Mouse (Mus musculus) erythroblast, embryonic 14.5 days (primary cell): ENCODE results near the gene Ubr4. TPM values are rescaled to one million over a fixed set of nuclear protein-coding genes. Genes with fewer than 3 reads are reported as not detected.

Source experiments
- H3K27me3 ChIP-seq: 2 replicates; pipeline ENCODE4 v1.6.1; 2012; ENCODE audit warnings: inconsistent platforms; ENCODE audit not compliant: control insufficient read depth
- H3K36me3 ChIP-seq: 2 replicates; pipeline ENCODE4 v1.6.1; 2012; ENCODE audit warnings: mild to moderate bottlenecking, inconsistent platforms; ENCODE audit not compliant: control insufficient read depth
- H3K4me1 ChIP-seq: 2 replicates; pipeline ENCODE4 v1.6.1; 2012; ENCODE audit warnings: inconsistent platforms; ENCODE audit not compliant: control insufficient read depth
- H3K4me3 ChIP-seq: replicated peaks from 2 replicates; pipeline ENCODE3; 2012; ENCODE audit warnings: moderate library complexity, mild to moderate bottlenecking, inconsistent platforms
- H3K9me3 ChIP-seq: 2 replicates; pipeline ENCODE4 v1.6.1; 2012; ENCODE audit warnings: low read length, inconsistent platforms, mixed read lengths; ENCODE audit not compliant: control insufficient read depth
- GATA1 ChIP-seq: IDR thresholded peaks from 2 replicates; pipeline ENCODE4 v1.6.1; 2012; ENCODE audit warnings: low read length, inconsistent platforms, mixed read lengths
- TAL1 ChIP-seq: IDR thresholded peaks from 3 replicates; pipeline ENCODE4 v1.6.1; 2012; ENCODE audit warnings: low read length, inconsistent platforms, mixed read lengths
- polyA plus RNA-seq: library from polyadenylated mRNA; stranded (reverse); fragments of >175 nt; gene quantifications from 2 replicates; pipeline ENCODE4 v1.2.3, GENCODE M21; 2012

Gene Ubr4
- polyA plus RNA-seq, 1 experiment: 14.8 TPM

DNA sequence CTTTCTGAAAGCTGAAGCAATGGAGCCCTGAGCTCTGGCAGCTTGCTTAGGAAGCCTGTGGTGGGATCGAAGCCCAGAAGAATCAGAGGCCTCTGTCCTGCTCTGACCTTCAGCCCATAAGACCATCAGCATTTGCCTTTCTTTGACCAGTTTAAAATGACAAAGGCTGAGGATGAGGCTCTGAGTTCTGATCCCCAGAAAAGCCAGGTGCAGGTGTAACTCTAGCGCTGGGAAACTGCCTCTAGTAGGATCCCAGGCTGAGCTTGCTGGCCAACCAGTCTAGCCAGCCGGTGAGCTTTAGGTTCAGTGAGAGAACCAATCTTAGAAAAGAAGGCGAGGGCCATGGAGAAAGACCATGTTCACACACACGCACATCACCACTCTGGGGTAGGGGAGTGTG is 135.9 kb downstream of the Ubr4 start:
- Histone ChIP-seq H3K4me1 (no peaks in the 10 kb centered on the region), H3K27me3 (no peaks in the 10 kb centered on the region), H3K36me3 (peaks cover 90% of the 10 kb centered on the region), H3K4me3 (no peak overlapping the region), H3K9me3 (no peaks in the 10 kb centered on the region)
- TF ChIP-seq GATA1: no peak
- TF ChIP-seq TAL1: no peak

DNA sequence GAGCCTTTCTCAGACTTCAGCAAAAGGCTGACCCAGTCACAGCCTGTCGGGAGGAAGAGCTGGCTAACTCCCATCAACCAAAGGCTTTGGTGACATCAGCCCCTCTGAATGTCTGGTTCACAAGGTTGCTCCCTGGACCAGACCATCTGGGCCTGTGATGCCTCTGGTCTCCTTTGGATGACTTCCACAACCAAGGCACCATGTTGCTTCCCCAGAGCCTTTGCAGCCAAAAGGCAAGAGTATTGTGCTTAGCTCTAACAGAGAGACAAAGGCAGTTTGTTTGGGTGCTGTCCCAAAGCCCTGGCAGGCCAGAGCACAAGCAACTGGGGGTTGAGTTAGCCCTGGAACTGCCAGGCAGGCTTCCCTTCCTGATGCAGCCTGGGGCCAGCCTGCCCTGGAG is 137.5 kb downstream of the Ubr4 start:
- Histone ChIP-seq H3K27me3 (no peaks in the 10 kb centered on the region), H3K4me1 (no peaks in the 10 kb centered on the region), H3K36me3 (peaks cover 74% of the 10 kb centered on the region), H3K4me3 (no peak overlapping the region), H3K9me3 (no peaks in the 10 kb centered on the region)
- TF ChIP-seq TAL1 (no peak), GATA1 (no peak)

DNA sequence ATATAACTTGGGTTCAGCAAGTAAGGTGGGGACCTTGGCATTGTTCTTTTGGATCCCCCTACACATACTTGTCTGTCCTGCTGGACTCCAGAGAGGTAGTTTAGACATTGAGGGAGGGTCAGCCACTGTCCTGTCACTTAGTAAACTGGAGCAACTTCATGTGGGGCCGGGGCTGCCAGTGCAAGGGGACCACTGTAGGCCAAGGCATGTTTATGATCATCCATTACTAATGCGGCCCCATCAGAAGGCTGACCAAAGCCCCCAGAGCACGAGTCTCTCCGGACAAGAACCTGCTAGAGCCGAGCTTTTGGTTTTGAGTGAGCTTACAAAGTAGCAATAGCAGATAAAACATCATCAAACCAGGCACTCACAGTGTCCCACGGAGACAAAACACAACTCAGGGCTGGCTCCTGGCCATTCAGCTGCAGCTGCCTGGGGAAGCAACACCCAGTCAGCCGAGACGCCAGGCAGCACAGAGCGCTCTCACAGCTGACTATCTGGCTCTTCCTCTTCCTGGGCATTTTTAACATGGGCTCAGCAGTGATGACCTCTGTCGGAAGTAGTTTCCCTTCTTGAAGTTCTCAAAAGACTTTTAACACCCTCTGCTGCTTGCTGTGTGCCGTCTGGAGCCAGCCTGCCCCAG is 138.1 kb downstream of the Ubr4 start:
- no peaks in the 10 kb centered on the region for H3K4me1 ChIP-seq
- no peaks in the 10 kb centered on the region for H3K27me3 ChIP-seq
- H3K4me3 ChIP-seq: no peak overlapping the region
- peaks cover 68% of the 10 kb centered on the region for H3K36me3 ChIP-seq
- no peaks in the 10 kb centered on the region for H3K9me3 ChIP-seq
- TF ChIP-seq TAL1 (no peak), GATA1 (no peak)

DNA sequence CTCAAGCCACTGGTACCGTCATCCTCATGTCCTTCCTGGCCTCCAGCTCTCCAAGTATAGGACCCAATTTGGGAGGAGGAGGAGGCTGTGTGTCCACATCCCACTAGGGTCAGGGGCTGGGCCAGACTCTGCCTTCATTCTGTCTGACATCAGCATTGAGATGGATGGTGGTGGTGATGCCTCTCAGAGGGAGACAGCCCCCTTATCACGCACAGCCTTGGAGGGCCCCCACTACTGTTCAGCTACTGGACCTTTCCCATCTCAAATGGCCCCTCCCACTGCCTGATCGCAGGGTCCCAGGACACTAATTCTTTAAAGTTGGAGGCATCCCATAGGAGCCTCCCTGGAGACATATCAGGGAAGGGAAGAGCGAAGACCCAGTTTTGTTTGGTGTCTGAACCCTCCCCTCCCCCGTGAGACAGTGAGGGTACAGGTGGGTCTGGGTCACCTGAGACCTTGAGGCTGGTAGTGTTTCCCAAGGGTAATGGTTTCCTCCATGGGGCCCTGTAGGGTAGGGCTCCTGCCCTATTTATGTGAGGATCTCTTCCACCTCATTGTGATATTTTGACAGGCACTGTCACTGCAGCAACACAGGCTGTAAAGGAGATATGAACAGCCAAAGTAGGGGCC is 139.2 kb downstream of the Ubr4 start:
- Histone ChIP-seq H3K4me3 (no peak overlapping the region), H3K4me1 (no peaks in the 10 kb centered on the region; the same call in 1 of the 2 replicates), H3K36me3 (peaks cover 57% of the 10 kb centered on the region), H3K9me3 (no peaks in the 10 kb centered on the region), H3K27me3 (no peaks in the 10 kb centered on the region)
- TF ChIP-seq TAL1 (no peak), GATA1 (no peak)

DNA sequence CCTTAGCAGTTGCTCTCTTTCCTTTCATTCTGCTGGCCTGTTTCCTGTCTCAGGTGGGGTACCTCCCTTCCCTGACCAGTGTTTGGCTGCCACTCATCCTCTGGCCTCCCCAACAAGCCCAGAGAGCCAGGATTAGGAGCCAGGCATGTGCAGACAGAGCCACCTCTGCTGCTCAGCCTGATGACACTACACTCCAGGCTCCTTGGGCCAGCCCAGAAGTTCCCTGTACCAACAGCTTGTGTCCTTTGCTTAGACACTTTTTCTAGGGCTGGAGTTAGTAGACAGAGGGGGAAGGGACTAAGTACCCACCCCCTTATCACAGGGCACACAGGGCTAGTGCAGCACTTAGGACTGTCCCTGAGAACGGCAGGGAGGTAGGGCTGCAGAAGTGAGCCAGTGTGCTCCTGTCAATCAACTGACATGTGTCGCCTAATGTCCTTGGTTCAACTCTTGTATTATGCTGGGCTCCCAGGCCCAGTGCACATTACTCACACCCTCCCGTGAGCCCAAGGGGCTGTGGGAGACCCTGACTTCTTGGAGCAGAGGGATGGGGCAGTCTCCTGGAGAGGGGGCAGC is 139.9 kb downstream of the Ubr4 start:
- Histone ChIP-seq H3K36me3 (peaks cover 50% of the 10 kb centered on the region), H3K4me3 (no peak overlapping the region), H3K27me3 (no peaks in the 10 kb centered on the region), H3K9me3 (no peaks in the 10 kb centered on the region), H3K4me1 (no peaks in the 10 kb centered on the region; the same call in 1 of the 2 replicates)
- TF ChIP-seq GATA1 (no peak), TAL1 (no peak)

DNA sequence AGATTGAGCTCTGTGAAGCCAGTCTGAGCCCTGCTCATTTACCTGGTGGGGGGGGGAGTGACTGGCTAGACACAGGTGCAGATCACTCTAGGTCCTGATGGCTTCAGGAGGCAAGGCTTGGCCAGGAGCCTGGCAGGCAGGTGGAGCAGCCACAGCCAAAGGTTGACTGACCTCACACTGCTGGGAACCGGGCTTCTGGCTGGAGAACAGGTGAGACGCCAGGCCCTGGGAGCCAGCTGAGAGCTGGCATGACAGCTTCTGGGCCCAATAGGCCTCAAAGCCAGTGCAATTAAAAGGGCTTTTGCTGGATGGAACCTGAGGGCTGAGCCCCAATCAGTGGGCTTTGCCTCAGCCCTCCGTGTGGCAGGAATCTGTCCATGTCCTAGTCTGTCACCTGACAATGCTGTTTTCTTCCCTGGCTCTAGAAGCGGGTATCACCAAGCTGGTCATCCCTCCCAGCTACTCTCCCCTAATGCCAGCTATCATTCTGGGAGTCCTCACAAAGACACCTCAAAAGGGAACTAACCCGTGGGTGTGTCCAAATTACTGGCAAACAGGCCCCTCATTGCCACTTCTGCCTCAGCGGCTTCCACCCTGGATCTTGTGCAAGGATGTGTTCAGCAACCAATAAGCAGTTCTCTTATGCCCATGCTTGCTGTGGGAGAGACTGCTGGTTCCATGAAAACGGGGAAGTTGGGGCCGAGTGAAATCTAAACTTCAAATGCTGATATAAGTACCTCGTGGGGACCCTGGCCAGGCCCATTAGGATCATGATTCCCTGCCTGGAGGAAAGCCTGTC is 141.0 kb downstream of the Ubr4 start:
- no peaks in the 10 kb centered on the region for H3K27me3 ChIP-seq
- no peaks in the 10 kb centered on the region; the same call in 1 of the 2 replicates for H3K4me1 ChIP-seq
- H3K36me3 ChIP-seq: peaks cover 39% of the 10 kb centered on the region
- no peak overlapping the region for H3K4me3 ChIP-seq
- no peak for TF ChIP-seq TAL1
- TF ChIP-seq GATA1: no peak
- no peaks in the 10 kb centered on the region for H3K9me3 ChIP-seq

DNA sequence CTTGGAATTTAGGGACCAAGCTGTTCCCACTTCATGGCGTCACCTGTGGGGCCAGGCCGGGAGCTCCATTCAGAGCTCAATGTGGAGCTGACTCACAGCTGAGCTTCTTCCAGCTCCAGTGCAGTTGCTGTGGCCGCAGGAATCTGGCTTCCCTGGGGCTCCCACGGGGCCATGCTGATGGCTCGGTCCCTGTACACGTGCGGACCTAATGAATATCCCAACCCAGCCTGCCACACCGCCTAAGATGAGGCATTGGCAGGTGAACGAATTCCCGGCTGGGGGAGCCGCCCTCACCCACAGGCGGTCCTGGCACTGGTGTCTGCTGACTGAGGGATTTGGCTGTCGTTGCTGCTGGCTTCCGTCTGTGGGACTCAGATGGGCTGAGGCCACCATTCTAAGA is 148.4 kb downstream of the Ubr4 start:
- Histone ChIP-seq H3K9me3 (peaks cover 8% of the 10 kb centered on the region), H3K4me1 (no peaks in the 10 kb centered on the region; the same call in 1 of the 2 replicates), H3K27me3 (no peaks in the 10 kb centered on the region), H3K4me3 (no peak overlapping the region), H3K36me3 (no peaks in the 10 kb centered on the region)
- no peak for TF ChIP-seq GATA1

DNA sequence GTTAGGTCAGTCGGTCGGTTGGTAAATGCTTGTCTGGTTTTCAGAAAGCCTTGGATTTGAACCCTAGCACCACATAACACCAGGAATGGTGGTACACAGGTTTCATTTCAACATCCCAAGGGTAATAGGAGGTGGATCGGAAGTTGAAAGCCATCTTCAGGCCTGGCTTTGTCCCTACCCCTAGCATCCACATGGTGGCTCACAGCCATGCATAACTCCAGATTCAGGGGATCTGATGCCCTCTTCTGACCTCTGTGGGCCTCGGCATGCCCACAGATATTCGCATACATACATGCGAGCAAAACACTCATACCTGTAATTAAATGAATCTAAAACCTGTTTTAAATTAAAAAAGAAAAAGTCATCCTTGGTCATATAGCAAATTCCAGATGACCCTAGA is 149.3 kb downstream of the Ubr4 start:
- H3K9me3 ChIP-seq: peaks cover 11% of the 10 kb centered on the region
- no peaks in the 10 kb centered on the region; the same call in 1 of the 2 replicates for H3K4me1 ChIP-seq
- no peaks in the 10 kb centered on the region for H3K27me3 ChIP-seq
- TF ChIP-seq TAL1 (no peak), GATA1 (no peak)
- H3K36me3 ChIP-seq: no peaks in the 10 kb centered on the region
- H3K4me3 ChIP-seq: no peak overlapping the region

DNA sequence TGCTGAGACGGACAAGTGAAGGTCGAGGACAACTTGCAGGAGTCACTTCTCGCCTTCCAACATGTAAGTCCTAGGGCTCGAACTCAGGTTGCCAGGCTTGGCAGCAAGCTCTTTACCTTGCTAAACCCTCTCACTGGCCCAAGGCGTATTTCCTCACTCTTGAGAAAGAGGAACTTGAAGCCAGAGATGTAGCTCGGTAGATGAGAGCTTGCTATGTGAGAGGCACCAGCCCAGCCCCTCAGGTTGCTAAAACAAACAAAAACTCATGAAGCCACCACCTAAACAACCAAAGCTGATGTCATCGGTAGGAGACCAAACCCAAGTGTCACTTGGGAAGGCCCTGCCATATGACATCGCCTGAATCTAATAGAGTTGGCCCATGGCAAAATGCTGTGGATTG is 151.5 kb downstream of the Ubr4 start:
- Histone ChIP-seq H3K36me3 (no peaks in the 10 kb centered on the region), H3K27me3 (no peaks in the 10 kb centered on the region), H3K4me3 (no peak overlapping the region), H3K9me3 (peaks cover 11% of the 10 kb centered on the region), H3K4me1 (no peaks in the 10 kb centered on the region)
- TF ChIP-seq GATA1 (no peak), TAL1 (no peak)
